Mouse (Mus musculus) lung, postnatal 25 days (tissue): ENCODE results near the gene Esrrg.

Experiments used
- DNase-seq: peaks from one replicate; pipeline ENCODE4 v3.0.0; 2022; ENCODE audit warnings: low spot score

Gene Esrrg

DNA sequence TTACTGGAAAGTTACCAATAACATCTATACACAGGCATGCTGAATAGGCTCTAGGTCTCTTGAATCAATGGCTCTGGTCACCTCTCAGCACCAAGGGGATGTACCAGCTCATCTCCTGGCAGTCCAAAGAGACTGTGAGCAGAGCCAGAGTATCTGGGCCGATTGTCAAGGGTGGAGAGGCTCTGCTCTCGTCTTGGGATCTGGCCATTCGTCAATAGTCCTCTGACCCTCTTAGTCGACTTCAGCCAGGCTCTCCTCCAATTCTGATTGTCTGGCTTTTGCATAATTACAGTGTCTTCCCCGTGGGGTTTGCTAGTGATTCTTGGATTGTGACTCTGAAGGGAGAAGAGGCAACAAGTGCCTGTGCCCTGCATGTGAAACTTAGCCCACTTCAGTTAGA is 41.3 kb downstream of the Esrrg start:
- no peak for DNase-seq

DNA sequence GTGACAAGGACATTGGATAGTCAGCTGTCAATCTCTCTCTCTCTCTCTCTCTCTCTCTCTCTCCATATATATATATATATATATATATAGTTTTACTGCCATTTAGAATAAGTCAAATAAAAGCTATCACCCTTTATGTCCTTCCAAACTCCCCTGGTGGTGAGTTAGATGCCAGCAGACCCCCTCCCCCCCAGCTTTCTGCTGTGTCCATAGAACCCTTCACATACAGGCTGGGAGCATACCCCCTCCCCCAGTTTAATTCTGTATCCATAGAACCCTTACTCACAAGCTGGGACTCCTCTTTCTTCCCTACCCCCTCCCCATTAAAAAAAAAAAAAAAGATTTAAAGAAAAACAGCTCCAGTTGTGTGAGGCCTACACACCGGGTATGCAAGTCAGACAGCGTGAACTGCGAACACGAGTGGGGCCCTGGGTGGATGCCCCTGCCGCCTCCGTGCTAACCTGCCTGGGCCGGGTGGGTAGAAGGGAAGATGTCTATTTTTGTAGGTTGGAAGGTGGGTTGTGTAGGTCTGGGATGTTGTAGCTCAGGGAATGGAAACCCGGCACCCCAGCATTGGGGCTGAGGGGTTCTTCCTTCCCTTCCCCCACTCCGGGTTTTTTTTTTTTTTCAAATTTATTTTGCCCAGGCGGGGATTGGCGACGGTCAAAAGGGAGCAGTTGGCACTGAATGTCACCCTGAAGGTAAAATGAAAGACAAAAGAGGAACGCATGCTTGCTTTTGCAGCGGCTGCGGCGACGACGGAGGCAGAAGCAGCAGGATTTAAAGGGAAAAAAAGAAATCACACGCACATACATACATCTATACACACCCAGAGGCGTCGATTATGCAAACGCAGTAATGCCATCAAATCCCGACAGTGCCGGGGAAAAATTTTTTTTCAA is 42.4 kb downstream of the Esrrg start:
- no peak for DNase-seq

DNA sequence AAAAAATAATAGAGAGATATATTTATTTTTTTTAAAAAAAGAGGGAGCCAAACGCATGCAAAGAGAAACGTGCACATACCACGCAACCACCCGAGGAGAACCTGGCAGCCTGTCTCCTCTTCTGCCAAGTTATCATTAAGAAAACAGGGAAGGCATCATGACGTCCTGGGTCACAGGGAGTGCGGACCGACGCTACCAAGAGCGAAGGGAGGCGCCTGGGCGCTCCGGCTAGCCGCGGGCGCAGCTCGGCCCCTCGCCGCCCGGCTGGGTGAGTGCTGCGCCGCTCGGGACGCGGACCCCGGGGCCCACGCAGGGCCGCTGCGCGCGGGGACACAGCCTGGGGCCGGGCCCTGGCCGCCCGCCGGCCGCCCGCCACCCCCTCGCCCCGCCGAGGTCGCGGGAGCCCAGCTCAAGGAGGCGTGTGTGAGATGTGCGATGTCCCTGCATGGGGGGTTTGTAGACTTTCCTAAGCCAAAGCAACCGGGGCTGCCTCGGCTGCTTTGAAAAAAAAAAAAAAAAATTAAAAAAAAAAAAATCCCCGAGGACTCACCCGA is 43.2 kb downstream of the Esrrg start:
- DNase-seq, result no peak

DNA sequence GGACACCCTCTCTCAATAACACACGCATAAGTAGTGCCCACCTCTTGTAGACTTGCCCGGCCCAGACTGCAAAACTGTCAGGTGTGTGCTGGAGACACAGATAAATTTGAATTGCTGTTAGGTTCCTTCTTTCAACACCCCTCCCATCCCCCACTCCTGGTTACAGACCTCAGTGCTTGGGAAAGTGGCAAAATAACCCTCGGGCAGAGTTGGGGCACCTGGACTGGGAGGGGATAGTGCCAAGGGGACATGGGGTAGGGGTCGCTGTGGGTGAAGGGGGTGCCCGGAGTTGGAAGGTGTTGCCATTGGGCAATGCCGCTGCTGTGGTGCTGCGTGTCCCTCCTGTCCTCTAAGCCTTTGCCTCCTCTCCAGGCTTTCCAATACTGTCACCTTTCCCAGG is 43.9 kb downstream of the Esrrg start:
- no peak for DNase-seq

DNA sequence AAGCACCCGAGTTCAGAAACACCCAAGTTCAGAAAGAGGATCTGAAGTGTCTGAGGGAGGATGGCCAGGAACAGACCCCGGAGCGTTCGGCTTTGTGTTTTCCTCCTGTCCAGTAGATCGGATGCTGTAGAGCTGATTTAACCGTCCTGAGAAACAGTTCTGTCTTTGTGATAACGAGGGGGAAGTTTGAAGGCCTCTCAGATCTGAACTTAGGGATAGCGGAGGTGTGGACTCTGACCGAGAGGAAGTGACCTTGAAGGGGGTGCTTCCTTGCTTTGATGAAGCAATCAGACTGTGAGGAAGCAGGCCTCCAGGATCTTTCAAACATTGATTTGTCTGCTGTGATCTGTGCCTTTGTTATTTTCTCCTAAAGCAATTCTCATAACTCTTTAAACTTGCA is 44.8 kb downstream of the Esrrg start:
- DNase-seq, result no peak

DNA sequence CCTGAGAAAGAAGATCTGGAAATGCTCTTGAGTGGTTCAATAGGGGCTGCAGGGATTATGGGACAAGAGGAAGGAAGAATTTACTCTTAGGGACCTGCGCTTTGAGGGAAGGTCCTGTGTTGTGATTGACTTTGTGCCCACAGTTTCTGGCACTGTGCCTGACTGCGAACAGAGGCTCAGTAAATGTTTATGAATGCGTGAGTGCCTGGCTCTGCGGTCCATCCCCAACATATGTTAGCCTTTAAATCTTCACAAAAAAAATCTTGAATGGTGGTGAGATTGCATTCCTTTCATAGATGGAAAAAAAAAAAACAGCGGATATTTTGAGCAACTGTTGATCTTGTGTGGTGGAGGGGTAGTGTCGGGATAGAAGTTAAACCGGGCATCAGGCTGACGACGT is 52.4 kb downstream of the Esrrg start:
- no peak for DNase-seq

DNA sequence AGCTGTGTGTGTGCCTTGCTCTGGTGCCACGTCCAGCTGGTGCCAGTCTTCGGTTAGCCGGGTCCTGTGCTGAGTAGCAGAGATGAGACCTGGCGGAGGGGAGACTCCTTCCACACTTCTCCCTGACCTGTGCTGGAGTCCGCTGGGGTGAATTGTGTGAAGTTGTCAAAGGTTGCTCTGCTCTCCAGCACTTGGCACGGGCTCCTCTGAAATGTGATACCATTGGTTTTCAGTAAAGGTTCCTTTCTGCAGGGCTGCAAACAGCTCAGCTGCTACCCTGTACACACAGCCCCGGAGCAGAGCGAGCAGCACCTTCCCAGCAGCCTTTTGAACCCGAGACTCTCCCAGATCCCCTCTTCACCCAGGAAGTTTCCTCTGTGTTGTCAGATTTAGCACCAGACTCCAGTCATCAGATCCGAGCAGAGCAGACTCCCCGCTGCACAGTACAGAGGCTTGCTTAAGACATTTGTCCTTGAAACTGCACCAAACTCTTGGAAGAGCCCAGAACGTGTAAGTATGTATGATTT is 53.6 kb downstream of the Esrrg start:
- no peak for DNase-seq

DNA sequence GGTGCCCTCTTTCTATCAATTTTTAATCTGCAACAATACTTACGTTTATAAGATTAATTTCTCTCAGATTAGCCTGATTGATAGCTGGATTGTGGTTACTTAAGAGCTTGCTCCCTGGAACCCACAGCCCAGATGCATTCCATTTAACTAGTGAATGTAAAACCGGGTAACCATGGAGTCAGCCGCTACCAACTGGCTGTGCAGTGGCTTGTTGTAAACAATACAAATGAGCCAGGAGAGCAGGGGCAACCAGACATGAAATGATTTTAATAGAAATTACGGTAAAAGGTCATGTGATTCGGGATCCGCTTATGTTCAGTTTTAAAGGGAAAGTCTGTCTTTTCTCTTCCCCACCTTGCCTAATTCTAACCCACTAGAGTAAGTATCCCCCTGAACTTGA is 54.8 kb downstream of the Esrrg start:
- DNase-seq, result no peak

DNA sequence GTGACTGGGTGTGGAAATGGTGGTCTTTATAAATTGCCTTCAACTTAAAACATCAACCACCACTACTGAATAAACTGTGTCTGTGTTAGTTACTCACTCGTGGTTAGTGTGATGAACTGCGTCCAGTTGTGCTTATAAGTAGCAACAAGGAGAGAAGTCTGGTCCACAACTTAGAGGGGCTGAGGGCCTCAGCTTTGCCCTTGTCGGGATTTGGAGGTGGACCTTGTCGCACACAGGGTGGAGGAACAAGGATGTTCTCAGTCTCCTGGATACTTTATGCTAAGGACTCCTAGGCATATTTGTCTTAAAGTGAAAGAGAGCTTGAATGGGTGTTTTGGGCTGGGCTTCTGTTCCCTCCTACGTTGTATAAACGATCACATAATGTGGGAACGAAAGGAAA is 55.7 kb downstream of the Esrrg start:
- no peak for DNase-seq

DNA sequence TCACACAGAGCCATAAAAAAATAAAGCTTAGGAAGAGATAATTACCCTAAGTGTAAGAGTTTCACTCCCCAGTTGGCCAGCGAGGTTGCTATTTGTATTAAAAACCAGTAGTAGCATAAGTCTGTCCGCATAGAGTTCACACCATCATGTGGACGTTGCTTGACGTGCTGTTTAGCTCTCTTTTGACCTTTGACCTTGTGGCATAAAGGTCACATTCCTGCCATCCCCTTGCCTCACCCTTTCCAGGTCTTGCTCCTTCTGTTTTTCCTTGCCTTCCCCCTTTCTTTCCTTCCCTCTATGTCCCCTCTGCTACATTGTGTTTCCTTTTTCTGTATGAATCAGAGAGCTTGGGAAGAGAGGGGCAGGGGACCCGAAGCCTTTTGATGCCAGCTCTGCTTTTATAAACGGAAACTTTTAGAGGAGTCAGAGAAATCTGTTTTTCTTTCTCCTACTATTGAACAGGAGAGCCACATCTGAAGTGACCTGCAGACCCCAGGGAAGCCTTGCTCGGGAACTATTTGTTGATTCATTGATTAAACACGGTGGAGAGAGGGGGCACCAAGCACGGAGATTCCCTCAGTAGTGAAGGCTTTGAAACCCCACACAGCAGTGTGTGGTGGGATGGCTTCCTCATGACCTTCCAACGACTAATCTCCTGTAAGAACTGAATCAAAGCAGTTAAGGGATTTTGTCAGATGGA is 57.5 kb downstream of the Esrrg start:
- no peak for DNase-seq

DNA sequence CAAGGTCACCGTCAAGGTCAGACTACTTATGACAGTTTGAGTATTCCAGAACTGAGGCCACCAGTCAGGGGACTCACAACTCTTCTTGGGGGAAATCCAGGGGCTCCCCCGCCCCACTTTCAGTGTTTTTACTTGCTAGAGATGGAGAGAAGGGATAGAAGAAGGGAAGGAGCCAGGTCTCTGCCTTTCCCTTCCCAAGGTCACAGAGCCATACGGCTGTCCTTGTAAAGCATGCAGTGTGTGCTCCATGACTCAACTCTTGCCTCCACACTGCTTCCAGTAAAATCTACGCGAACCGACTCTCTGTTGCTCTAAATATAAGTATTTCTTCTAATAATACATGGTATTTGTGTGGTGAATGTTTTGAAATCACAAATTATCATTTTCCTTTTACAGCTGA is 61.2 kb downstream of the Esrrg start:
- DNase-seq, result no peak

DNA sequence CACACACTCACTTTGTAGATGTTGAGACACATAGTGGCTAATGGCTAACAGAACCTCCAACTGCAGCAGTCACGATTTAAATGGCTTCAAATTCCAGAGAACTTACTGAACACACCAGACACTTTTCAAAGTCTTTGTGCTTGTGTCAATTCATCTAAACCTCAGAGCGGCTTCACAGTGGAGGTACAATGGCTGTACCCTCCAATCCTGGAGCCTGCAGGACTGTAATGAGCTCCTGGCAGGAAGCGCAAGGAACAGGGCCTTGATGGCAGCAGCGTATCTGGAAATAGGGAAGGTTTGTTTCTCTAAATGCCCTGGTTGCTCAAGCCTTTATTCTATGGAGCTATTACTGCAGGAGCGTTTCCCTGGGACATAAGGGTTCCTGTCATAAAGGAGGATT is 63.9 kb downstream of the Esrrg start:
- no peak for DNase-seq

DNA sequence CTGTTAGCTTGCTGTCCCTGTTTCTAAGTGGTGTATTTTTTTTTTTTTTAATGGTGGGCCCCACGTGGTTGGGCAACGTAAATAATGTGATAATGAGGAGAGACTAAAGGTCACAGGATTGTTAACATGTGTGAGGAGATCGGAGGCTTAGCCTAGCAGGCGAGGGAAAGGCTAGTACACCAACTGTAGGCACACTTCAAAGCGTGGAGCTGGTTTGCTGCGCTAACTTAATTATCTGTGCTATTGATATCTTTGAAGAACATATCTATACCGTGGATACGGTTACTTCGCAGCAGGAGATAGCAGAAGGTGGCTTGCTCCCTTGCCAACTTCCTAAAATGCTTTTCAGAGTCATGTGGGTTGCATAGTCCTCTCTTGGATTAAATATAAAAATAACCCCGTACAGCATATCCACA is 66.2 kb downstream of the Esrrg start:
- DNase-seq, result no peak

DNA sequence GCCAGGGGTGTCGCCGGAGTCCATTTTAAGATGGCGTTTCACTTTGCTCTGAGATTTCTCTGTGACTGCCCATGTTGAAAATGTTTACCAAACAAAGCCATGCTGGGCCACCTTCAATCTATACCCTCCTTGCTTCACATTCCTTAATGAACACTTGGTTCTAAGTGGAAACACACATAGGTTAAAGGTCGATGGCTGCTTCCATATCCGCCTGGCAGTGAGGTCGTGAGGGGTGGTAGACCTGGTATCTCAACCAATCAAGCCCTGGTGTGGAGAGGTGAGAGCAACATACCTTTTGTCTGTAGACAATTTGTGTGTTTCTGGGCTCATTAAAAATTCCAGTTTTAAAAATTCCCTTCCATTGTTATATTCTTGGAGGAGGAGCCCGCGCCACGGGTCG is 68.0 kb downstream of the Esrrg start:
- no peak for DNase-seq

DNA sequence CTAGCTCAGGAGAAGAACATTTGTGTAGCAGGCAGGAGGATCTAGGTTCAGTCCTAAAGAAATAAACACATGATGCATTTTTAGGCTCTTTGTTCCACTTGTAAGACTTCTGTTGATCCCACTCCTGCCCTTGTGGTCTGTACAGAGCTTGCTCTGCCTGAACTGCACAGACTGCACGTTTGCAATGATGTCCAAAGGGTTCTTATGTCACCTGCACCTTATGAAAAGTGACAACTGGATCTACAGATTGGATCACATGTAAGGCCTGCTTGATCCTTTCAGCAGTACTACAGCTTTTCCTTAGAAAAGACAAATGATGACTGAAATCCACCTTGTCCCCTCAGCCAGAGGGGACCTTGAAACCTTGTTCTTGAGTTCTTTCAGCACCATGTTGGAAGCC is 70.7 kb downstream of the Esrrg start:
- no peak for DNase-seq

DNA sequence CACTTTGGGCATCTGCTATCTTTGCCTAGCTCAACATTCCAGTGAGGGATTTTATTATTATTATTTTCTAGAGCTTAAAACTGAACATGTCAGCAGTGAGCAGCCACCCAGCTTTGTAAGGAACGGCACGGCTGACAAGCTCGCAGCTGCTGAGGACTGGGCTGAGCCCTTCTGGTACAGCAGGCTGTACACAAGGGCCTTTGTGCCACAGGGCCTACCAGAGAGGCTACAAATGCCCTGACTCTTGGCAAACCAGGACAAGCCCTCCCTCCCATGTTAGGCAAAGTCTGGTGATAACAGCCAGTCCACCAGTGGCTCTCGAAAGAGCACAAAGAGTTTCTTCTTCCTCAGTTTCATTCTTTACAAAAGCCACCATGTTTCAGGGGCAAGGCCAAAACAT is 75.9 kb downstream of the Esrrg start:
- no peak for DNase-seq

DNA sequence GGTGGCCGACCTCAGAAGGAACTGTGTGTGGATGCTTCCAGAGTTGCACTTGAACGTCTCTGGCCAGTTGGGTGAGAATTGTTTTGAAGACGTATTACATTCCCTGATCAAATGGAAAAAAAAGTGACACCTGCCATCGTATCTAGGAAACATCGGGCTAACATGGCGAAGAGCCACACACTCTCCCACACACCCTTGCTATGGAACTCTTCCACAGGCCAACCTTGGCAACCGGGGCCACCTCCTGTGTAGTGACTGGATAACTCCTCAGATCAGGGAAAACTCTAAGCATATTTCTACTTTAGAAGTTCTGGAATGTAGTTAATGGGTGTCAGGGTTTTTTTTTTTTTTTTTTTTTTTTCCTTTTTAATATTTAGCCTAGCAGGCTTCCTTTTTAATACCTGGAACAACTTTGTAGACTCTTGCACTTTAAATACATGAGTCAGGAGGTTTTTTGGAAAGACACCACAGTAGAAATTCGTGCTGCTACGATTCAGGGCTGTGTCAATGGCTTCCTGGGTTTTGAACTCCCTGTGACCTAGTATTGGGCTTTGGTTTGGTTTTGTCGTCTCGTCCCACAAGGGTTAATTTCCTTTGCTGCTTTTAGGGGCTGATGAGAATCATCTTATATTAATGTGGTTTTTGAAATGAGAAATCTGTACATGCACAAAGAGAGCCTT is 83.4 kb downstream of the Esrrg start:
- no peak for DNase-seq

DNA sequence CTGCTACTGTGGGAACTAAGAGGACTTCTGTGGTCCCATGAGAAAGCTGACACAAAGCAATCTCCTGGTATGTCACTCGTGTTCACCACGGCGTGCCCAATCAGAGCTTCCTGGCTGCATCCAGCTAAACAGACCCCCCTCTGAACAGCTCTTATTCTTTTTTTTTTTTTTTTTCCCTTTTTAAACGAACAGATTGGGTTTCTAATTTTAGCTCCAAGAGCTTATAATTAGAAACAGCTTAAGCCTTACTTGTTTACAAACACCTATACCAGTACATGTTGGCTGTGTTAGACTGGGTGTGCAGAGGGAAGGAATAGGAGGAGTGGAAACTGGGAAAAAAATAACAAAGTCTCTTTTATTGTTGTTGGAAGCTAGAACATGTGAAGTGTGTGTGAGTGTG is 86.3 kb downstream of the Esrrg start:
- DNase-seq, result no peak

DNA sequence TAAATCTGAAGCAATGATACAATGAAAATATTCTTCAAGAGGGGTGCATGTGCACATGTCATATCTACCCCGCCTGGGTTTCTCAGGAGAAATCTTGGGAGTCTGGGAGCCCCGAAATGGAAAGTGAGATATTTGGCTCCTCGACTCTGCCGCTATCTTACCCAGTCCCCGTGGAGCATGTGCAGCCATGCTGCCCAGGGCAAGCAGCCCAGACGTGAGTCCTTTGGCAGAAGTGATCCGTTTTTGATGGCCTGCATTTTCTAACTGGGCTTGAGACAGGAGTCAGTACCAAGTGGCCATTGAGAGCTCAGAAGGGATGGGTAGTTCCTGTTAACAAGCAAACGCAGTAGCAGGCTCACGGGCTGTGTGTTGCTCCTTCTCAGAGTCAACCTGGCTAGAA is 89.6 kb downstream of the Esrrg start:
- no peak for DNase-seq

DNA sequence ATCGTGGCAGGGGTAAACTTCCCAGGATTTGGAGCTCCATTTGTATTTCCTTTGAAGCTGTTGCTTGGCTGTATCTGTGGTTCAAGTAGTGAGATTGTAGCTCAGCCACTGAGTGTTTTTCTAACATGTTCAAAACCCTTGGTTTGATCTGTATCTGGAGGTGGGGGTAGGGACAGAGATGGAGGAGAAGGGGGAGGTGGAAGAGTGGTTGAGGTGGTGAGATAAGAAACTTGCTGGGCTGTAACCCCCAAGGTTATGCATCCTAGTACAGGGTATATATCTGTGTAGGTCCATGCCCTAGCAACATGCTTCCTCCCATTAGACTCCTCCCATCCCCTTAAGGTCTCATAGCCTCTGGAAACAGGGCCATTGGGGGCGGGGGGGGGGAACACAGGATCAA is 92.4 kb downstream of the Esrrg start:
- DNase-seq, result no peak

DNA sequence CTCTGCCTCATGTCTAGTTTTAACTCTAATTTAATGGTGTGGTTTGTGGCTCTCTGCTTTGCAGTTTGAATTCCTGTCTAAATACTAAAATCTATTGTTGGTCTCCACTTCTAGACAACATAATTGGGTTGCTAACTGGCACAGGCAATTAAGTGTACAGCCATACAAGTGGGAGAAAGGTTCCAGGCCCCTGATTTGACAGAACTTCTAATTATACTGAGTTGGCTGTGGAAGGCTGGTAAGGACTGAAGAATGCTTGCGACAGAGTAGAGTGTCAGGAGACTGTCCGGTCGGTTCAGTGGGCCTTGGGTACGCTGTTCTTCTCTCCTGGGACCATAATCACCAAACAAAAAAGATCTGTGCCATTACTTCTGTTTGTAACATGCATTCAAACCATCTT is 96.3 kb downstream of the Esrrg start:
- DNase-seq, result no peak

DNA sequence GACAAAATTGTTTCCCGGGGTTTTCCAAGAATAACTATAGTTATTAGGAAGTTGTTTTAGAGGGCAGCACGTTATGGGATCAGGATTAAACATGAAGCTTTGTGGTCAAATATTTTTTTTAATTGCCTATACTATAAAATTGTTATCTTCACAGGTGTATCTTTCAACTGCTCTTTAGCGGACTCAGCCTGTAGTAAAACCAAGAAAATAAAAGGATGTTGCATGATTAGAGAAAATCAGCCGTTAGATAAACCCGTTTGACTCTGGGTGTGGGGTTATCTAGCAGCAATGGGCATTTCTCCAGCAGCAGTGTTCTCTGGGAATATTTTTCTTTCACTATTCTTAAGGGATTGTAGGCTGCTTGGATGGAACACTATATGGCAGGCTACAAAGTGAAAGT is 96.8 kb downstream of the Esrrg start:
- no peak for DNase-seq

DNA sequence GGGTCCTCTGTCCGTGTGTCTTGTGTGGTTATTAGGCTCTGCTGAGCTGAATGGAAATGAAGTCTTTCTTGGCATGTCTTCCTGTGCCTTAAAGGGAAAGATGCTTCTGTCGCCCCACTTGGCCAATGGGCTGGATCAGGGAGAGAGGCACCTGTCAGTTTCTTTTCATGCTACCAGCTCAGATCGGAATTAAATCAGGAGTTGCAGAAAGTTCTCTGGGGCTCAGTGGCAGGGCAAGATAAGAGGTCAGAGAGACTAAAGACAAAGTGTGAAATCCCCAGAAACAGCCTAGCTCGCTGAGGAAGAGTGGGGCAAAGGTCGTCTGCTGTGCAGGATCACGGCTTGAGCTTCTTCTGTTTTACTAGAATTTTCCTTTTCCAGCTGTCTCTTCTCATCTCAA is 97.5 kb downstream of the Esrrg start:
- DNase-seq, result no peak
